Mouse (Mus musculus) frontal cortex, adult 2 months (tissue): ENCODE data around the gene Sh3gl3. TPM values are rescaled to one million over a fixed set of nuclear protein-coding genes. Genes with fewer than 3 reads are reported as not detected.

Experiments used
- DNase-seq, 2 experiments: peaks; one replicate each; pipeline ENCODE4 v3.0.0; 2022; ENCODE audit warnings: low spot score in 1 of 2; ENCODE audit errors: extremely low spot score in 1 of 2
- polyA plus RNA-seq: library from polyadenylated mRNA; depleted of rRNA; stranded (reverse); fragments of >200 nt; gene quantifications from 2 replicates; pipeline ENCODE4 v1.2.3, GENCODE M21; 2012

The Sh3gl3 gene
- polyA plus RNA-seq, 1 experiment, result 45.8 TPM

DNA sequence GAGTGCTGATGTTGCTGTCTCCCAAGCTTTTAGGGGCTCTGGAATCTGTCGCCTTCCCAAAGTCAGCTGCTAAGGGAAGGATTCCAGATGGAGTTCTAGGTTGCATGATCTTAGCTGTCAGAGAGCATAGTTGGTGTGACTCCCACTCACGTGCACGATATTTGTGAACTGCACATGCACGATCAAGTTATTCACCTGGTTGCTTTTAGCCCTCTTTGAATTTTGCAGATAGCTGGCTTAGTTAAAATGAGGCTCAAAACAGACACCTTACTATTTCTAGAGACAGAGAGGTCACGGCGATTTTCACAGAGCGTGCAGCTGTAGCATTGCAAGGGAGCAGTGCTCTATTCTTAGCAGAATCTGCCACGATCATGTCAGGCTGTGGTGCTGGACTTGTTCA, 108.4 kb downstream of the Sh3gl3 start:
- no peak for DNase-seq

DNA sequence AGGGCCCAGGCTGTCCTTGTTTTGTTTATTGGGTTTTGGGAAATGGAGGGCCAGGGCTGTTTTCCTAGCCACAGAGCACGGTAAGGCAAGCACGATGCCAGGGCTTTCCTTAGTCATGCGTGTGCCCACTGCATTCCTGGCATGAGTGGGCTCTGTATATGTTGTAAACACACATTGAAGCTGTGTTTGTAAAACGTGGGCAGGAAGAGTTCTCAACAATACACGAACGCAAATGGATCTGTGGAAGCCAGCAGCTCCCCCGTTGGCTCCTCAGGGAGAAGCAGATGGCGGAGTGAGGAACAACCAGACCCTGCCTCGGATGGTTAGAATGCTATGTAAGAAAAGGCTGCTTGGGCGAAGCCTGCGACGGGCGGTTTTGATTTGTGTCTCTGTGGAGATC, 108.8 kb downstream of the Sh3gl3 start:
- peak; percentile 41 to 56 for DNase-seq

DNA sequence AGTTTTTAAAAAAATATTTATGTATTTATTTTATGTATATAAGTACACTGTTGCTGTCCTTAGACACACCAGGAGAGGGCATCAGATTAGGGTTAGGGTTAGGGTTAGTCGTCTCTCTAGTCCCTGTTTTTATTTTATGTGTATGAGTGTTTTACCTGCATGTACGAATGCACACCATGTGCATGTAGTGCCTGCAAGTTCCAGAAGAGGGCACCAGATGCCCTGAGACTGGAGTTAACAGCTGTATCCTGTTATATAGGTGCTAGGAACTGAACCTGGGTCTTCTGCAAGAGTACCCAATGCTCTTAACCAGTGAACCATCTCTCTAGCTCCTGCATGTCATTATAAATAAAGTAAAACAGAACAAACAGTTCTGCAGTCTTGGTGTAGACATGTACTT, 113.6 kb downstream of the Sh3gl3 start:
- DNase-seq, result no peak

- DNase-seq, result no peak
These were observed 119.8 kb downstream of the Sh3gl3 start for GRCm38 (mm10) chr7:82293441-82293840.

- DNase-seq, result no peak
These were observed 120.4 kb downstream of the Sh3gl3 start for GRCm38 (mm10) chr7:82294083-82294482.

GRCm38 (mm10) chr7:82294611-82295010, 121.0 kb downstream of the Sh3gl3 start:
- no peak for DNase-seq

- no peak for DNase-seq
These were observed 134.8 kb downstream of the Sh3gl3 start for GRCm38 (mm10) chr7:82308398-82308797.

- no peak for DNase-seq
These were observed 144.9 kb downstream of the Sh3gl3 start for GRCm38 (mm10) chr7:82318515-82318914.

DNA sequence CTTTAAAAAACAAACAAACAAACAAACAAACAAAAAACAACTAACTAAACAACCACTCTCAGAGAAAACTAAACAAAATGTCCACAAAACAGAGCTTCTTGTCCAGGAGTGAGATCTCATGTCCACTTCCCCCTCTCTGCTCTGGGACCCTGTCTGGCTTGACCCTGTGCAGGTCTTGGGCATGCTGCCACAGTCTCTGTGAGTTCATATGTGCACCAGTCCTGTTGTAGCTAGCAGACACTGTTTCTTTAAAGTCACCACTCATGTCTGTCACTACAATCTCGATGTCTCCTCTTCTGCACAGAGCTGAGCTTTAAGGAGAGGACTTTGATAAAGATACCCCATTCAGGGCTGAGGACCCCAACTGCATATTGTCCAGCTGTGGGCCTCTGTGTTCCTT, 153.0 kb downstream of the Sh3gl3 start:
- no peak for DNase-seq

DNA sequence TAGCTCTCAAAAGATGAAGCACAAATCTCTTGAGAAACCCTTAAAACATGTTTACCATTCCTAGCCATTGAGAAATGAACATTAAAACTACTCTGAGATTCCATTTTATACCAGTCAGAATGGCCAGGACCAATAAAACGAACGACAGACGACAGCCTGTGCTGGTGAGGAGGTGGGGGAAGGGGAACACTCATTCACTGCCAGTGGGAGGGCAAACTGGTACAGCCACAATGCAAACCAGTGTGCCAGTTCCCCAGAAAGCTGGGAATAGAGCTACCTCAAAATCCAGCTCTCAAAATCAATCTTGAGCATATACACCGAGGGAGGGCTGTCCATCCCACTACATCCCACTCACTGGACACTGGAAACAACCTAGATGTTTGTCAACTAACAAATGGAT, 153.6 kb downstream of the Sh3gl3 start:
- no peak for DNase-seq

DNA sequence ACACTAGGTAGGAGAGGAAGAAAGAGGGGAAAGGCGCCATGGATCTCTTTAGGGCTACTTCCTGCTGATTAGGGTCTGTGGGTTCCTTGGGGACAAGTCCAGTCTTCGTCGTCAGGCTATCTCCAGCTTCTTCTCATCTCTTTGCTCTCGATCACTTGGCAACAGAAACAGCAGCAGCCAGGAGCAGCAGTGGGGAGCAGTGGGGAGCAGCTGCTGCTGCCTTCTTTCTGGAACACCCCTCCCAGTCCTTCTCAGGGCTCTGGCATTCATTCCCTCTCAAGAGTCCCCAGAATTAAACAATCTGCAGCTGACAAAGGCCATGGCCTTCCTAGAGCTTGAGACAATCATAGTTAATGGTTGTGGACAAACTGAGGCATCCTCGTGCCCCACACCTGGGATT, 154.2 kb downstream of the Sh3gl3 start:
- no peak for DNase-seq

DNA sequence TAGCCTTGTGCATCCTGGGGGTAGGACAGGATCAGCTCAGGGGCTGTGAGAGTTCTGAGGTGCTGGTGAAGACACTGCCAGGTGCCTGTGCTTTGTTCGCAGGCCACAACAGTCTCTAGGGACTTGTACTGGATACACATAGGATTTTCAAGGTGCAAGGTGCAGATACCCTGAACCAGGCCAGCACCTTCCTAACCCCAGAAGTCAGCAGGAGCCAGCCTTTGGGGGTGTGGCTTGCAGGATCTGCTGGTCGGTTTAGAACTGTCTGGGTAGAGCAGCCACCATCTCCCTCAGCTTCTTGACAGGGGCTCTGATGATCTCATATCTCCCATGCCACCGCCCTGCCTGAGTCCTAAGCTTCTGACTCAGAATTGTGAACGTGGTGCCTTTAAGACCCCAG, 156.2 kb downstream of the Sh3gl3 start:
- no peak for DNase-seq

DNA sequence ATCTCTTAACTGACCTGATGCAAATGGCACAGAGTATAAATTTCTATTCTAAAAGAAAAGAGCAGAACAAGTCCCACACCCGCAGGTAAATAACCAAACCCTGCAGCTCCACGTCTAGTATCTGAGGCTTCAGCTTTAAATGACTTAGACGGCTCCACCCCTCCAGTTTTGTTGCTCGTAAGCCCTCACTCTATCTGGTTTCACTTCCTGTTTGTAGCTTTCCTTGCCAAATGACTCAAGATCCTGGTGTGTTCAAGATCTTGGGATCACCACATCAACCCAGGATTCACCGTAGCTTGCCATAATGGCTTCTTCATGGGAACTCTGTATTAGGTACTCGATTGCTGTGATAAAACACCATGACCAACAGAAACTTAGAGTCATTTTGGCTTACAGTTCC, 157.2 kb downstream of the Sh3gl3 start:
- no peak for DNase-seq

GRCm38 (mm10) chr7:82334000-82334399, 160.4 kb downstream of the Sh3gl3 start:
- no peak for DNase-seq

- DNase-seq, result peak in 1 of 2 experiments; percentile 14
These were observed 161.8 kb downstream of the Sh3gl3 start, which contains the start of gene Adamtsl3 for GRCm38 (mm10) chr7:82335211-82336121. Gene Adamtsl3, plus strand, starts transcription at chr7:82335694.

- DNase-seq, result peak in 1 of 2 experiments; percentile 8
These were observed 162.5 kb downstream of the Sh3gl3 start for GRCm38 (mm10) chr7:82336132-82336531.

- no peak for DNase-seq
These were observed 164.5 kb downstream of the Sh3gl3 start for GRCm38 (mm10) chr7:82338121-82338520.

GRCm38 (mm10) chr7:82338532-82338931, 164.9 kb downstream of the Sh3gl3 start:
- DNase-seq, result no peak

GRCm38 (mm10) chr7:82339214-82339613, 165.6 kb downstream of the Sh3gl3 start:
- DNase-seq, result peak in 1 of 2 experiments; percentile 24

DNA sequence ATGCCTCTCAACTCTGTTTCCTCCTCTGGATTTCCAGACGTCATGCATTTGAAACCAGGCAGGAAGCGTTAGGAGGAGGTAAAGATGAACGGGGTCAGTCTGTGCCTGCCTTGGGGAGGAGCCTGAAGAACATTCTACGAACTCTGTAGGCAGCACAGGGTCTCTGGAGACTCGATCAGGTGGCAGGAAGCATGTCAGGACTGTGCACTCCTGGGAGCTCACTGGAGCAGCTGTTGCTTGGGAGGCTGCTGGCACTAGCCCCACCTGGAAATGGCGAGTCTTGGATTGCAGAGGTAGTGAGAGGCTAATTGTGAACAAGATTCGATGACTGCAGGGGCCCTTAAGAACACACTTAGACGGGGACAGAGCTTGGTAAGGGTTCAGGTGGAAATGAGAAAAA, 167.8 kb downstream of the Sh3gl3 start:
- DNase-seq, result no peak

DNA sequence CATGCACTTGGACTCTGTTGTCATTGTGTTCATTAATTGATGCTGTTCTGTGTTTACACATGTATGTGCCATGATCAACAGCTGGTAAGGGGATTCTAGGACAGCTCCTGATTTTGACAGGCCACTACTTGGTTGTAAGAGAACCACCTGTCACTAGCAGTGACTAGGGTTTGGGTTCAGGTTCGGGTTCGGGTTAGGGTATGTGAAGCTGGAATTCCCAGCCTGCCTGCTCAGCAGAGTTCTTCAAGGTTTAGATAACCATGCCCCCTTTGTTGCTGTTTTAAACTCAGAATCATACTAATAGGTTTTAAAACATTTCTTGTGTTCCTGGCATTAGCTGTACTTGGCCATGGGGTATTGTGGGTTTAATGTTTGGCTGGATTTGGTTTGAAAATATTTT, 173.1 kb downstream of the Sh3gl3 start:
- DNase-seq, result no peak

- DNase-seq, result no peak
These were observed 176.2 kb downstream of the Sh3gl3 start for GRCm38 (mm10) chr7:82349796-82350195.
